Mouse (Mus musculus) C2C12 (cell line): Measurements from ENCODE around the gene Papolg.
A peak's percentile ranks its signal among the peaks of the same experiment; 100 is the strongest.

Source experiments
- CEBPB ChIP-seq: IDR thresholded peaks from one replicate; pipeline ENCODE4 v1.6.1; 2011; ENCODE audit warnings: low read depth, mild to moderate bottlenecking, control low read depth, moderate library complexity
- CTCF ChIP-seq: IDR thresholded peaks from one replicate; pipeline ENCODE4 v1.5.1; 2011; ENCODE audit not compliant: control insufficient read depth, insufficient read depth, insufficient read length
- MAX ChIP-seq: IDR thresholded peaks from one replicate; pipeline ENCODE4 v1.6.1; 2011; ENCODE audit warnings: mild to moderate bottlenecking, control low read depth
- MYOD1 ChIP-seq: IDR thresholded peaks from one replicate; pipeline ENCODE4 v1.6.1; 2011; ENCODE audit warnings: low read depth; ENCODE audit not compliant: control insufficient read depth, insufficient read length
- MYOG ChIP-seq: IDR thresholded peaks from one replicate; pipeline ENCODE4 v1.6.1; 2011; ENCODE audit not compliant: control insufficient read depth, insufficient read length; ENCODE audit errors: extremely low read depth
- USF1 ChIP-seq: IDR thresholded peaks from one replicate; pipeline ENCODE4 v1.6.1; 2011; ENCODE audit warnings: low read depth, mild to moderate bottlenecking, control low read depth, moderate library complexity

- TF ChIP-seq CTCF (no peak), MYOG (no peak), MYOD1 (no peak), MAX (no peak), USF1 (peak; percentile 47), CEBPB (no peak)
Observed at GRCm38 (mm10) chr11:23846016-23846815, 48.8 kb downstream of the Papolg start.
